Mouse (Mus musculus): ENCODE results near the gene Usp6nl.

DNA sequence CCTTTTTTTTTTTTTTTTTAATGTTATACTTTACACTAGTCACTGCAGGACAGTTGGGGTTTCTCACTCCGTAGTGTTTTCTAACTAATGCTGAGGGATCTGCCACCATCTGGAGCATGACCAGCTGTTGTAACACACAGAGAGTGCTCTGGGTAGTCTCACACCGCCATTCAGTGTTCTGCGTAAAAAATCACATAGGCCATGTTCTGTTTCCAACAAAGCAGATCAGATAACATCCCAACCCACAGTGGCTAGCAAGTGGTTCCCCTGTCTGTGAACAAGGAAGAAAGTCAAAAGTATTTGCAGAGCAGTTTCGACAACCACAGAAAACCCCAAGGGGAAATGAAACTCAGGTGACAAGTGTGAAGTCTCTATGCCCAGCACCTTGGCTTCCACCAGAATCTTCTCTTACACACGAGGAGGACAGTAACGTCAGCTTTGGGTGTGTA is 13.1 kb upstream of the Usp6nl start:
- no peak for TF ChIP-seq CTCF (IDR thresholded peaks at IDR 0.05; ENCODE audit: borderline replicate concordance, extremely low read depth, insufficient read depth, insufficient read length)
- TF ChIP-seq POLR2A (IDR thresholded peaks at IDR 0.05; ENCODE audit: borderline replicate concordance, extremely low read depth, insufficient read depth, insufficient read length, poor library complexity, severe bottlenecking): no peak
